Mouse (Mus musculus) small intestine, adult 2 months (tissue): ENCODE data around the gene Prkci.

ENCODE experiments used
- CTCF ChIP-seq: fragments of 200-500 bp; IDR thresholded peaks from 2 replicates; pipeline ENCODE4 v1.5.1; 2012; ENCODE audit warnings: low read depth, mild to moderate bottlenecking, control low read depth, inconsistent platforms, low read length, moderate library complexity, mixed read lengths; ENCODE audit not compliant: insufficient replicate concordance, insufficient read length; ENCODE audit errors: extremely low read depth
- POLR2A ChIP-seq: fragments of 200-500 bp; IDR thresholded peaks from 2 replicates; pipeline ENCODE4 v1.6.1; 2012; ENCODE audit warnings: low read depth, mild to moderate bottlenecking, control low read depth, inconsistent platforms, low read length, moderate library complexity

GRCm38 (mm10) chr3:31019287-31019686, 23.7 kb downstream of the Prkci start:
- no peak for TF ChIP-seq CTCF
- no peak for TF ChIP-seq POLR2A
